Mouse (Mus musculus) activated CD4-positive, CD25-positive, alpha-beta regulatory T cell, adult 4 months (primary cell): ENCODE results near the gene Fam45a. TPM values are rescaled to one million over a fixed set of nuclear protein-coding genes. Genes with fewer than 3 reads are reported as not detected.
A peak's percentile ranks its signal among the peaks of the same experiment; 100 is the strongest.

ENCODE experiments used
- ATAC-seq: one replicate; pipeline ENCODE4 v1.8.0; 2017
- polyA plus RNA-seq, 2 experiments: library from polyadenylated mRNA; unstranded; fragments of 100-300 nt; shearing (Covaris generic); gene quantifications; one replicate each; pipeline ENCODE4 v1.2.1; 2017

Fam45a gene
- 10 to 100 TPM; 59.1 to 69.0 TPM for polyA plus RNA-seq

DNA sequence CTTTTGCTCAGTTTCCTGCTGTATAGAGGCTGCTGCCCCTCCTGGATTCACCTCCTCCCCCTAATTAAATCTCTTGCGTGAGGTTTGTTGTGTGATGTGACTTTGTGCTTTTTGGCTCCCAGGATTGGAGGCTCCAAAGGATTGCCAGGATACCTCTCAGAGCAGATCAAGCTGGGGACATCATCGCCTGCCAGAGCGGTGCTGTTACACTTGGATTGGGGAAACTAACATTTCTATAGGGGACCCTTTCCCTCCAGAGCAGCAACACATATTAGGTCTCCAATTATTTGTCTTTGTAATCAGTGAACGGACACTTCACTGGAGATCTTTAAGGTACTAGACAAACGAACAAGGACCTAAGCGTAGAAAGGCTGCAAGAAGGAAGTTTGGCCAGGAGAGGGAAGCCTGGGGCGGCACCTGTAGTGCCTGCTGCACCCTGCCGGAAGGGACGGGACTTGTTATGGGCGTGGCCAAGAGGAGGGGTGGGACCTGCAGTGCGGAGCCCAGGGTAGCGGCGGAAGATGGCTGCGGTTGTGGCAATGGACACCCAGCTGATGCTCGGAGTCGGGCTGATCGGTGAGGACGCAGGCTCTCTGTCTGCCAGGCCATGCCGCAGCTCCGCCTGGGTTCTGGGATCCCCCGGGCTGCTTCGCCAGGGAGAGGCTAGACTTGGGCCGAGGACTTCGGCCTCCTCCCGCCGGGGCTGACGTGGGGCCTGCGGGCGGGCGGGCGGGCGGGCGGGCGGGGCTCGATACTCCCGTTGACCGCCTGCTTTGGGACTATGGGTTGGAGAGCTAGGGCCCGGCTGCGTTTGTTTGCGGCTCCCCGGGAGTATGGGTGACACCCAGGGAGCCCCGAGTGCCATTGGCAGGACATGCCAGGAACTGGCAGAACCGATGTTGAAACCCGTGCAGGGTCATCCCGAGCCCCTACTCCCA is at the start of gene Fam45a:
Gene Fam45a (plus strand): TSS at position 488 of the 938 bp plus-strand sequence.
- ATAC-seq, result peak; percentile 100

DNA sequence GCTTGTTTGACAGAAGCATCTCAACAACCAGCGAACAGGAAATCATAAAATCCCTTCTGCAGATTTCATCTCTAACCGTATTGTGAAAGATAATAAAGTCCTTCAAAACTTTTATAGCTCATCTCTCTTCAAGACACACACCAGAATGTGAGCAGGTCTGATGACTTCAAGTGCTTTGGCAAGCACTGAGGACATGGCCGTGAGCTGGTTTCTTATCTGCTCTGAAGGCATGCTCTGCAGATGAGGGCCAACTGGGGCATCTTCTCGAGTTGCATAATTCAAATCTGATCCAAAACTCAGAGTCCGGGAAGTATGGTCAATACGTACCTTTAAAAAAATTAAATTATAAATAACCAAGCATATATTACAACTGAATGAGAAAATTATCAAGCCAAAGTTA is 38.0 kb upstream of the Fam45a start:
- no peak for ATAC-seq

DNA sequence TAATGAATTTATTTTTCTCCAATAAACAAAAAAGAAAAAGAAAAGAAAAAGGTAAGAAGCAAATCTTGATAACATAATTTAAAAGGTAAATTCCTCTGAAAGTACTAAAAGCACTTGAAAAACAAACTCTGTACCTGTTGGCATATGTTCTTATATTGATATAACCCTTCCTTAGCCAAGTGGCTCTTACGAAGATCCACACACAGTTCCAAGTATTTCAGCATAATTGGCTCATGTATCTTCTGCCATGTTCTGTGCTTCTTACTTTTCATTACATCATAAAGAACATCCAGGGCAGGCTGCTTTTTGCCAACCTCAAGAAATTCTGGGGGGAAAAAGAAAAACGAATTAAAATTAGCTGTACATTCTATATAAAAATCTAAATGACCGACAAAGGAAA is 29.4 kb upstream of the Fam45a start:
- no peak for ATAC-seq

DNA sequence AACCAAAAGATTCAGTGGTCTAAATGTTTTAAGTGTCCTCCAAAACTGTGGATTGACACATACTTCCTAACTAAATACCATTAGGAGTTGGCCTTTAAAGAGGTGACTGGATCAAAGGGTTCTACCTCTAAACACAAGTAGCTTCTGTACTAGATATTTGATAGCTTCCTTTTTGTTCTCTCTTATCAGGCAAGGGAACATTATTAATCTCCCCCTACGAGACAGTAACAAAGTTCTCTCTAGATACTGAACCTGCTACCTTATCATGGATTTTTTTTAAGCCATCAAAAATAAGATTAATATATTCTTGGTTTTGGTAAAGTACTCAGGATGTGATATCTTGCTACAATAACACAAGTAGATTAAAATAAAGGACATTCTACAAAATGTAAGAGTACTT is 26.7 kb upstream of the Fam45a start:
- ATAC-seq, result no peak

DNA sequence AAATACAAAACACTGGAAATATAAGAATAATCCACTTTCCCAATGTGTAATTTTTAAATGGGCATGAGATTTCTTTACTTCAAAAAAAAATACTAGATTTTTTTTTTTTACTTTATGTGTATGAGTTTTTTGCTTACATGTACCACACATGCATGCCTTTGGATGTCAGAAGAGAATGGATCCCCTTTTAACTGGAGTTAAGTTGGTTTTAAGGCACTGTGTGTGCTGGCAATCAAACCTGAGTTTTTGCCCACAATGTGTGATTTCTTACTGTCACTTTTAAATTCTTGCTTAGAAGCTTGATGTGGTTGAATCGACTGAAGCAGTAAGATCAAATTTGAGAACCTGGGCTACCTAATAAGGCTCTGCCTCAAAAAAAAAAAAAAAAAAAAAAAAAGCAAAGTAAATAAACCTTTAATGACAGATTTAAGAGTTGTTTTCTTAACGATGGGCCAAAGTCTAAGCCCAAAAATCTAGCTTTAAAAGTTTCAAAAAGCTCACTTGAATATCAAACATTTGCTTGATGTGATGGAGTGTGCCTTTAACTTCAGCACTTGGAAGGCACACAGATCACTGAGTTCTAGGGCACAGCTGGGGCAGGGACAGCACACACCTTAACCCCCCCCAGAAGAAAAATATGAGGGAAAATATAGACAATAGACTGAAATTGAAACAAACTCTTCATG is 23.8 kb upstream of the Fam45a start:
- ATAC-seq, result no peak

DNA sequence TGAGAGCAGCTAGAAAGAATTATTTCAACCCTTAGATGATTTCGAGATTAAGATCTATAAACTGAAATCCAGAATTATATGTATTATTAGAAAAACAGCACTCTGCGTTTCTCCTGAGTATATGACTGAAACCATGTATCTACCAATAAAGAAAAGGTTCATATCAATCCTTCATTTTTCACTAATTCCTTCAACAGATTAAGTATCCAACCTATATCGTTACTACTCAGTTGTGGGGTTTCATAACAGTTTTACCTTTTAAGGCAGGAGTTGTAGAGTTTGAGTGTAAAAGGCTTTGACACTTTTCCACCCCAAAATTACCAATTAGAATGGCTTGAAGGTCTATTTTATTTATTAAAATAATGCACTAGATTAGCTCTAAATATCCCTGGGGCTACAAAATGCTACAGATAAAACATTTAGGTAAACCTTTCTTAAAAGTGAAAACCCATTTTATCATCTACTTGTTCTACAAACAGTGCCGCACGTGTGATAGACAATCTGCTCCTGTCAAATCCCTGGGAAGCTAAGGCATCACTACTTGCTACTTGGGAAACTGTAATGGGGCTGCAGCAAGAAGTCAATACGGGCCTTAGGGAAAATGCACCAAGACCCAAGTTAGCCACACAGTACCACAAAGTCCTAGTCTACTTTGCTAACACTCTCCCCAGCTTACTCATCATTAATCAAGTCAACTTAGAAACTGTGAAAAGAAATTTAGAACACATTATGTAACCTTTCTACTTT is 23.0 kb upstream of the Fam45a start:
- no peak for ATAC-seq

DNA sequence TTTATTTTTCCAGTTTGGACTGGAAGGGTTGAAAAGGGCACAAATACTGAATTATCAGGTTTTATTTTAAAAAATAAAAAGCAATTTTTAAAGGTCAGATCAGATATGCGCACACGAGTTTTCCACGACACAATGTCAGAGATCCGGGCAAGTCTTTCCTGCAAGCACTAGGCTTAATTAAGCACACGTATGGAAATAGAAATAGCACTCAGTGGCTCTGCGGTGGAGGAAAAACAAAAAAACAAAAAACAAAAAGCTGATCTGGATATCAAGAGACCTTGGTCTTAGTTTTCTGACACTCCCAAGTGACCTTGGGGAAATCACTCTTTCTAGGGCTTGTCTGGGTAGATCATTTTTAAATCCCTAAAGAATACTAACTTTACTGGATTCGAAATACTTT is 21.9 kb upstream of the Fam45a start:
- ATAC-seq, result no peak

DNA sequence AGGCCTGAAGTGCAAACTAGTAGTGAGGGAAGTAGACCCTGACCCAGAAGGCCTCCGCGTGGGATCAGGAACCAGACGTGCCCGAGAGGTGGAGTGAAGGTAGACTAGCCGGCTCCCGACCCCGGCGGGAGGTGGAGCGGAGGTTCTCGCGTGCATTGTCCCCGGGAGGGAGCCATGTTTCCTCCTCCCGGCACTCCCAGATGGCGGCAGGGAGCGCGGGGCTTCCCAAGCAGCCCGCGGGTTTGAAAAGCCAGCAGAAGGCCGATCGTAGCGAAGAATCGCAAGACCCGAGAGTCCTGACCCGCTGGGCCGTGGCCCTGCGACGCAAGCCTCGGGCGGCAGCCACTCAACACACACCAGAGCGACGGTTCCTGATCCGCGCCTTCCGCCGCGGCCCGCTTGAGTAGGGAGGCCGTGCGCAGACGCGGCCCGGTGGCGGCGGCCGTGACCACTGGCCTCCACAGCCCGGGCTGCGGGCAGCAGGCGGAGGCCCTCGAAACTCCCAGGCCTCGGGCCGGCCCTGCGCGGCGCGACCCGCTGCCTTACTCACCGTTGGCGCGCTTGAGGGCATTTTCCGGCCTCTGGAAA is 21.4 kb upstream of the Fam45a start:
- peak; percentile 55 for ATAC-seq

GRCm38 (mm10) chr19:60790551-60791161 is 20.7 kb upstream of the Fam45a start, which contains the start of gene Eif3a:
TSS of gene Eif3a (minus strand) at chr19:60790658.
- peak; percentile 84 for ATAC-seq

DNA sequence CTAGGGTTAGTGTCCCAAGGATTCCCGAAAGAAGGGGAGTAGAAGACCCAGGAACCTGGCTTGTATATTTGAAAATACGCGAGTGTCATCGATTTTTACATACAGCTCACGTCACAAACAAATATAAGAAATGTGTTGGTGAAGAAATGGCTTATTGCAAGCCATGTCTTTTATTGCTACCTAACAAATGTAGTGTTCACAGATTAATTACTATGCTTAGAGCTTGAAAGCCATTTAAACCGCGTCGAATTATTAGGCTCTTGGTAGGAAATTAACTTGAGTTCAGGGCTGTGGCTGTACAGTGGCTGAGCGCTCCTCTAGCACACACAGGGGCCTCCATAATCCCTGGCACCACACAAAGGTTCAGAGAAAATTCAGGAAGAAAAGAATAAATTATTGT is 20.2 kb upstream of the Fam45a start:
- ATAC-seq, result no peak

DNA sequence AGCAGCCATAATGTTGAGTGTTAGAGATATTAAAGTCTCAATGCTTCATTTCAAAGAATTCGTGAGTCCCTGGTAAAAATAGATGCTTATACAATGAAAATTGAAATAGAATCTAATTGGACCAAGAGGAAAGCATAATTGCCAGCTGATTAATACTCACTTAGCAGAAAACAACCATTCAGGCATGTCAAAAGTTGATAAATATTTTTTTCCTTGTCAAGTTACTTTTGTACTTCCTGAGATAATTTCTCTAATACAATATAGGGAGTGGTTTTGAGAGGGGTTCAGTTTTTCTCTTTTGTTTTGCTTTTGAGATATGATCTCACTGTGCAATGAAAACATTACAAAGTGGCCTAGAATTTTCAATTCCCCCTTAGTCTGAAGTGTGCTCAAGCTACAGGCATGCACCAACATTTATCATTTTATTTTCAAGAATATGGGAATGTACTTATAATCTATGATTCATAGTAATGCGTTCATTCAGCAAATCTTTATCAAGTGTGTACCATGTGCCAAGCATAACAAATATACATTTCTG is 18.1 kb upstream of the Fam45a start:
- ATAC-seq, result no peak

DNA sequence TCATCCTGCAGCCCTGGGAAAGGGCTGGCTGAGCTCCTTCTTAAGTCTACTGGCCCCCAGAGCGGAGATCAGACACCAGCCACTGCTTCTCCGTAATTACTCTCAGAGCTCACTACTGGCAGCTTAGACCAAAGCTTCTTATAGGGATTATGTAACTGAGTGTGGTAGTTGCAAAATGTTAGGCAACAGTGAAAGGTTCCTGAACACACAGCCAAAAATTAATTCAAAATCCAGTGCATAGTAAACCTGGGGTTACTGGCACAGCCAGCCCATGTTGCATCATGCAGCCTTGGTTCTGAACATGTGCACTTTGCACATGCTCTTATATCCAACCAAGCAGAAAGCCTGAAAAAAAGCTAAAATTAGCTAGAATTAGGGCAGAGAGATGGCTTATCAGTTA is 16.1 kb upstream of the Fam45a start:
- no peak for ATAC-seq

DNA sequence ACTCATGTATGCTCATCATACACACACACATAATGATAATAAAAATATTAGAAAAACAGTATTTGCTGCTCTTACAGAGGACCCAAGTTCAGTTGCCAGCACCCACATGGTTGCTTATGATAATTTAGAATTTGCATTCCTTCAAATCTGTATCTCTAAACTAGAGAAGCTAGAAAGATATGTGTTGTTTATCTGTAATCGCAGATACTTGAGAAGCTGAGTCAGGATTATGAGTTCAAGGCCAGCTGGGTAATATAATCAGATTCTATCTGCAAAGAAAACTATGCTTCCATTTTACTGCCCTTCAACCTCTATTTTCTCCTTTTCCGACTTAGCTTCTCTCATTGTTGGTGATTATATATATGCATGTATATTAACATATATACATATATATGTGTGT is 14.0 kb upstream of the Fam45a start:
- ATAC-seq, result no peak

GRCm38 (mm10) chr19:60799867-60800569 is 11.4 kb upstream of the Fam45a start:
- no peak for ATAC-seq

- ATAC-seq, result no peak
These were observed 6.5 kb upstream of the Fam45a start for GRCm38 (mm10) chr19:60804903-60805302.

GRCm38 (mm10) chr19:60809927-60810326 is 1.5 kb upstream of the Fam45a start:
- no peak for ATAC-seq

- no peak for ATAC-seq
These were observed 628 bp downstream of the Fam45a start for GRCm38 (mm10) chr19:60812036-60812389.

- ATAC-seq, result no peak
These were observed 1.7 kb downstream of the Fam45a start for GRCm38 (mm10) chr19:60813133-60813532.

DNA sequence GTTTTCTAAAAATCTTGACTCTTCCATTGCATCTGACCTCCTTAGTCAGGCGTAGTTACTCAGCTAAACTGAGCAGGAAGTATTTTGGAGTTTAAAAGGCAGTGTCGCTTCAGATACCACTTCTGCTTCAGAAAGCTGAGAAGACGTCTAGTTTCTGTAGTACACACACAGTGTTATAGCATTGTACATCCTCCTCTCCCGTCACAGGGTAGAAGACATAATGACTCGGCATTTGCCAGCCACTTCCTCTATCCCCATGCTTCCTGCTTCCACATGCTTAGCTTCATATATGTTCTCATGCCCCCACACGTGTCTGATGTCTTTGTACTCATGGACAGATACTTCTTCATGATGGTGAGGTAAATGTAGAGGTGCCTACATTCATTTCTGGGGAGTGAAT is 7.3 kb downstream of the Fam45a start:
- no peak for ATAC-seq

DNA sequence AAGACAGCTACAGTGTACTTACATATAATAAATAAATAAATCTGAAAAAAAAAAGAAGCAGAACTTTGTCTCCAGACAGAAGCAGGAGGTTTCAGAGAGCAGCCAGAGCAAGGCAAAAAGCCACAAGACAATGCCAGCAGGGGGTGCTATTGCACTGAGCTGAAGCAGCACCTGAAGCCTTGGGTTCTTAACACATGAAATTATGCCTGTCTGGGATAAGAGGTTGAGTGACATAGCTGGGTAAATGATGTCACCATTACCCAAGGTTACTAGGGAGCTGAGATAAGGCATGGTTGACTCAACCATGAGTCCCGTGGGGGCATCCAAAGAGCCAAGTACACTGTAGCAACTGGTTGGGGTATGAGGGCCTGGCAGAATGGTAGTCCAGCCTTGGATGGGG is 26.4 kb downstream of the Fam45a start:
- peak; percentile 56 for ATAC-seq

DNA sequence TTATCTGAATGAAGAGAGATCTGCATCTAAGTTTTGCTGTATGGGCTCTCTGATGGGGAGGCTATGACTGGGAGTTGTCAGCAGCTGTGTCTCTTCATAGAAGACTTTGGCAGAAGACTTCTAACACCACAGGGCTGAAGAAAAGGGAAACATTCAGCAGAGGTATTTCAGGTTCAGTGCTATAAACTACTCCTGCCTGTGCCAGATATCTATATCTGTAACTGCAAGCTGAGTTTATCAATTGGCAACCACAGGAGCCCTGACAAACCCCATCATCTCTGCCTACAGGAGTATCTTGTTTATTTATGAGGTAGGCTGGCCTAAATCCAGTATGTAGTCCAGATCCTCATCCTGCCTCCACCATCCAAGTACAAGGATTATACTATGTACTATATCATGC is 31.9 kb downstream of the Fam45a start:
- no peak for ATAC-seq
